Mouse (Mus musculus): ENCODE data around the gene Rps6kc1.

GRCm38 (mm10) chr1:190669099-190669498 lies 242.5 kb downstream of the Rps6kc1 start:
- no peak for TF ChIP-seq CTCF (IDR thresholded peaks at IDR 0.05; ENCODE audit: low read depth, low read length)
- no peak for TF ChIP-seq POLR2A (IDR thresholded peaks at IDR 0.05; ENCODE audit: extremely low read depth, insufficient read depth, low read length)

Measured in liver, adult 2 months (tissue).